Mouse (Mus musculus) spleen, postnatal 10 days (tissue): ENCODE measurements around the gene 1190005I06Rik.

Experiments used
- DNase-seq, 2 experiments: peaks; one replicate each; pipeline ENCODE4 v3.0.0; 2021 to 2022; ENCODE audit warnings: low spot score in 2 of 2

Gene 1190005I06Rik

GRCm38 (mm10) chr8:120667561-120668373 lies 20.3 kb upstream of the 1190005I06Rik start, which contains the start of the genes Gm27021 and Cox4i1:
Gene Gm27021, minus strand, starts transcription at chr8:120668079.
Gene Cox4i1, plus strand, starts transcription at chr8:120668222.
- DNase-seq = peak; percentile 90 to 98

- no peak for DNase-seq
These were observed 19.5 kb upstream of the 1190005I06Rik start for GRCm38 (mm10) chr8:120666807-120667470.

- peak in 1 of 2 experiments; percentile 59 for DNase-seq
These were observed 18.5 kb upstream of the 1190005I06Rik start for GRCm38 (mm10) chr8:120665726-120666455.

- no peak for DNase-seq
These were observed 17.1 kb upstream of the 1190005I06Rik start for GRCm38 (mm10) chr8:120664566-120664965.

- DNase-seq = no peak
These were observed 10.0 kb upstream of the 1190005I06Rik start for GRCm38 (mm10) chr8:120657415-120657814.

- no peak for DNase-seq
These were observed 9.1 kb upstream of the 1190005I06Rik start for GRCm38 (mm10) chr8:120656322-120657052.

- no peak for DNase-seq
These were observed 2.8 kb downstream of the 1190005I06Rik start for GRCm38 (mm10) chr8:120644663-120645062.

- DNase-seq = no peak
These were observed 5.3 kb downstream of the 1190005I06Rik start for GRCm38 (mm10) chr8:120642031-120642662.

GRCm38 (mm10) chr8:120641245-120641644 lies 6.2 kb downstream of the 1190005I06Rik start:
- no peak for DNase-seq

- peak; percentile 29 to 45 for DNase-seq
These were observed 13.0 kb downstream of the 1190005I06Rik start for GRCm38 (mm10) chr8:120634329-120634839.

GRCm38 (mm10) chr8:120633665-120634271 lies 13.7 kb downstream of the 1190005I06Rik start:
- DNase-seq = no peak

GRCm38 (mm10) chr8:120632969-120633664 lies 14.3 kb downstream of the 1190005I06Rik start:
- no peak for DNase-seq

GRCm38 (mm10) chr8:120631441-120632375 lies 15.7 kb downstream of the 1190005I06Rik start:
- DNase-seq = no peak

- DNase-seq = no peak
These were observed 16.6 kb downstream of the 1190005I06Rik start for GRCm38 (mm10) chr8:120630848-120631247.

- no peak for DNase-seq
These were observed 17.4 kb downstream of the 1190005I06Rik start for GRCm38 (mm10) chr8:120630031-120630430.

- DNase-seq = no peak
These were observed 20.1 kb downstream of the 1190005I06Rik start for GRCm38 (mm10) chr8:120627298-120627697.

GRCm38 (mm10) chr8:120626461-120626860 lies 21.0 kb downstream of the 1190005I06Rik start:
- no peak for DNase-seq

- DNase-seq = no peak
These were observed 23.8 kb downstream of the 1190005I06Rik start for GRCm38 (mm10) chr8:120623608-120624007.
